Mouse (Mus musculus) midbrain, embryonic 16.5 days (tissue): ENCODE measurements around the gene Pdhb. TPM values are rescaled to one million over a fixed set of nuclear protein-coding genes. Genes with fewer than 3 reads are reported as not detected.

Source experiments
- ATAC-seq: fragments of 200-750 bp; cut with Nextera tagmentation; 2 replicates; pipeline ENCODE4 v1.8.0; 2017; ENCODE audit warnings: moderate TSS enrichment
- H3K27ac ChIP-seq: fragments of 300-500 bp; sonication (generic); 2 replicates; pipeline ENCODE4 v1.5.1; 2014; ENCODE audit warnings: mild to moderate bottlenecking, low read length, mixed read lengths
- H3K27me3 ChIP-seq: fragments of 300-500 bp; sonication (generic); 2 replicates; pipeline ENCODE4 v1.6.1; 2014; ENCODE audit warnings: low read depth, low read length, mixed read lengths; ENCODE audit not compliant: control insufficient read depth, insufficient read depth
- H3K36me3 ChIP-seq: fragments of 300-500 bp; sonication (generic); 2 replicates; pipeline ENCODE4 v1.6.1; 2014; ENCODE audit warnings: mild to moderate bottlenecking, low read length, moderate library complexity, mixed read lengths; ENCODE audit not compliant: control insufficient read depth, insufficient read depth
- H3K4me1 ChIP-seq: fragments of 300-500 bp; sonication (generic); 2 replicates; pipeline ENCODE4 v1.6.1; 2014; ENCODE audit warnings: mild to moderate bottlenecking, low read length, mixed read lengths; ENCODE audit not compliant: control insufficient read depth, insufficient read depth
- H3K4me2 ChIP-seq: fragments of 300-500 bp; sonication (generic); 2 replicates; pipeline ENCODE4 v1.6.1; 2014; ENCODE audit warnings: mild to moderate bottlenecking, low read length, mixed read lengths
- H3K4me3 ChIP-seq: fragments of 300-500 bp; sonication (generic); 2 replicates; pipeline ENCODE4 v1.5.1; 2014; ENCODE audit warnings: low read depth, mild to moderate bottlenecking, low read length, moderate library complexity, mixed read lengths
- H3K9ac ChIP-seq: fragments of 300-500 bp; sonication (generic); 2 replicates; pipeline ENCODE4 v1.6.1; 2014; ENCODE audit warnings: low read depth, low read length, mixed read lengths
- H3K9me3 ChIP-seq: fragments of 300-500 bp; sonication (generic); replicated peaks from 2 replicates; pipeline ENCODE4 v1.6.1; 2014; ENCODE audit warnings: mild to moderate bottlenecking, low read length, mixed read lengths; ENCODE audit not compliant: control insufficient read depth, poor library complexity, severe bottlenecking
- WGBS: fragments of 180-500 bp; shearing (Covaris S2); extraction: QIAGEN DNeasy Blood & Tissue Kit; methylation state at CpG from one replicate; pipeline ENCODE4 v1.1.7; 2014; 5-methylcytosine and 5-hydroxymethylcytosine counted together
- polyA plus RNA-seq: library from polyadenylated mRNA; unstranded; fragments of >200 nt; fragmentation: Nextera tagmentation; extraction: Ambion mirVana; gene quantifications from 2 replicates; pipeline ENCODE4 v1.2.1, GENCODE M21; 2015

Pdhb gene
- polyA plus RNA-seq, 1 experiment from 2014 or later = 256 TPM

GRCm38 (mm10) chr14:8206179-8206910, 33.5 kb upstream of the Pdhb start:
- 56% methylated on average over 9 of the region's 9 CpGs for WGBS

GRCm38 (mm10) chr14:8201715-8202114, 28.9 kb upstream of the Pdhb start:
- no peak overlapping the region for H3K27ac ChIP-seq
- no peaks in the 10 kb centered on the region for H3K27me3 ChIP-seq
- H3K36me3 ChIP-seq = no peaks in the 10 kb centered on the region
- H3K4me3 ChIP-seq = no peak overlapping the region
- H3K4me2 ChIP-seq = no peak overlapping the region
- WGBS = 81% methylated on average over 3 of the region's 3 CpGs
- no peaks in the 10 kb centered on the region for H3K4me1 ChIP-seq
- no peak for ATAC-seq
- no peaks in the 10 kb centered on the region for H3K9me3 ChIP-seq
- H3K9ac ChIP-seq = no peak overlapping the region

More at GRCm38 (mm10) chr14:8206179-8206910, 33.5 kb upstream of the Pdhb start:
- H3K9ac ChIP-seq = no peak overlapping the region
- no peak for ATAC-seq
- H3K4me3 ChIP-seq = no peak overlapping the region
- H3K27me3 ChIP-seq = no peaks in the 10 kb centered on the region
- no peak overlapping the region for H3K27ac ChIP-seq
- H3K9me3 ChIP-seq = no peaks in the 10 kb centered on the region
- H3K36me3 ChIP-seq = no peaks in the 10 kb centered on the region
- no peak overlapping the region for H3K4me2 ChIP-seq
- H3K4me1 ChIP-seq = no peaks in the 10 kb centered on the region

- WGBS = 89% methylated on average over 5 of the region's 5 CpGs
- H3K36me3 ChIP-seq = no peaks in the 10 kb centered on the region
- H3K27me3 ChIP-seq = no peaks in the 10 kb centered on the region
- H3K9ac ChIP-seq = no peak overlapping the region
- no peak overlapping the region for H3K4me3 ChIP-seq
- no peaks in the 10 kb centered on the region for H3K9me3 ChIP-seq
- H3K4me1 ChIP-seq = no peaks in the 10 kb centered on the region
- no peak for ATAC-seq
- H3K27ac ChIP-seq = no peak overlapping the region
- H3K4me2 ChIP-seq = no peak overlapping the region
Observed at GRCm38 (mm10) chr14:8200769-8201168, 27.9 kb upstream of the Pdhb start.

GRCm38 (mm10) chr14:8192727-8193126, 19.9 kb upstream of the Pdhb start:
- H3K27ac ChIP-seq = no peak overlapping the region
- WGBS = 92% methylated on average over 6 of the region's 6 CpGs

GRCm38 (mm10) chr14:8191331-8191965, 18.6 kb upstream of the Pdhb start:
- Histone ChIP-seq H3K4me3 (no peak overlapping the region), H3K4me2 (no peak overlapping the region), H3K9ac (no peak overlapping the region), H3K27me3 (no peaks in the 10 kb centered on the region), H3K9me3 (no peaks in the 10 kb centered on the region), H3K4me1 (no peaks in the 10 kb centered on the region), H3K36me3 (no peaks in the 10 kb centered on the region), H3K27ac (no peak overlapping the region)
- no peak for ATAC-seq
- 66% methylated on average over 12 of the region's 12 CpGs for WGBS

More at GRCm38 (mm10) chr14:8192727-8193126, 19.9 kb upstream of the Pdhb start:
- no peak for ATAC-seq
- H3K4me2 ChIP-seq = no peak overlapping the region
- no peaks in the 10 kb centered on the region for H3K27me3 ChIP-seq
- no peaks in the 10 kb centered on the region for H3K9me3 ChIP-seq
- no peaks in the 10 kb centered on the region for H3K36me3 ChIP-seq
- H3K4me3 ChIP-seq = no peak overlapping the region
- H3K4me1 ChIP-seq = no peaks in the 10 kb centered on the region
- no peak overlapping the region for H3K9ac ChIP-seq

GRCm38 (mm10) chr14:8190556-8190955, 17.7 kb upstream of the Pdhb start:
- no peaks in the 10 kb centered on the region for H3K9me3 ChIP-seq
- H3K4me1 ChIP-seq = no peaks in the 10 kb centered on the region
- H3K36me3 ChIP-seq = no peaks in the 10 kb centered on the region
- H3K9ac ChIP-seq = no peak overlapping the region
- no peak overlapping the region for H3K4me3 ChIP-seq
- no peak for ATAC-seq
- no peaks in the 10 kb centered on the region for H3K27me3 ChIP-seq
- 93% methylated on average over 3 of the region's 3 CpGs for WGBS
- H3K27ac ChIP-seq = no peak overlapping the region
- H3K4me2 ChIP-seq = no peak overlapping the region

GRCm38 (mm10) chr14:8186278-8187045, 13.6 kb upstream of the Pdhb start:
- H3K9me3 ChIP-seq = no peaks in the 10 kb centered on the region
- H3K27me3 ChIP-seq = no peaks in the 10 kb centered on the region
- ATAC-seq = no peak
- WGBS = 87% methylated on average over 6 of the region's 6 CpGs
- no peaks in the 10 kb centered on the region for H3K4me1 ChIP-seq
- H3K4me3 ChIP-seq = no peak overlapping the region
- H3K4me2 ChIP-seq = no peak overlapping the region
- H3K36me3 ChIP-seq = no peaks in the 10 kb centered on the region
- no peak overlapping the region for H3K27ac ChIP-seq
- H3K9ac ChIP-seq = no peak overlapping the region

GRCm38 (mm10) chr14:8183330-8183729, 10.5 kb upstream of the Pdhb start:
- H3K36me3 ChIP-seq = no peaks in the 10 kb centered on the region
- 68% methylated on average over 3 of the region's 3 CpGs for whole genome bisulfite sequencing
- H3K9me3 ChIP-seq = no peaks in the 10 kb centered on the region
- H3K4me3 ChIP-seq = no peak overlapping the region
- no peak for ATAC-seq
- no peaks in the 10 kb centered on the region for H3K27me3 ChIP-seq
- H3K9ac ChIP-seq = no peak overlapping the region
- no peak overlapping the region for H3K27ac ChIP-seq
- H3K4me2 ChIP-seq = no peak overlapping the region
- H3K4me1 ChIP-seq = no peaks in the 10 kb centered on the region
